Mouse (Mus musculus): ENCODE results near the gene D16Ertd472e. TPM values are rescaled to one million over a fixed set of nuclear protein-coding genes. Genes with fewer than 3 reads are reported as not detected.

The D16Ertd472e gene
- total and polyA plus RNA-seq, 2 experiments from 2014 or later, result 5.1 to 8.4 TPM

GRCm38 (mm10) chr16:78586621-78587020 is 10.1 kb upstream of the D16Ertd472e start:
- DNase-seq (ENCODE audit: low spot score) (no peak), ATAC-seq (ENCODE audit: insufficient read depth, low read depth) (no peak)
- Histone ChIP-seq H3K27ac (ENCODE audit: low read depth) (no peak overlapping the region), H3K9me3 (replicated peaks; ENCODE audit: control insufficient read depth, low read length) (no peaks in the 10 kb centered on the region), H3K27me3 (ENCODE audit: control insufficient read depth, insufficient read depth, low read length) (no peaks in the 10 kb centered on the region), H3K4me1 (ENCODE audit: control insufficient read depth, insufficient read depth) (no peaks in the 10 kb centered on the region), H3K4me3 (ENCODE audit: low read depth, low read length) (no peak overlapping the region), H3K36me3 (replicated peaks; ENCODE audit: control insufficient read depth, insufficient read depth, low read length) (no peaks in the 10 kb centered on the region), H3K9ac (replicated peaks; ENCODE audit: low read depth, low read length) (no peak overlapping the region), H3K4me2 (ENCODE audit: low read depth, low read length) (no peak overlapping the region)
- WGBS, result 66% methylated on average over 7 of the region's 7 CpGs
- TF ChIP-seq CTCF (IDR thresholded peaks at IDR 0.05; ENCODE audit: low read depth) (no peak), EP300 (IDR thresholded peaks at IDR 0.05; ENCODE audit: low read depth) (no peak)

- H3K27me3 ChIP-seq (ENCODE audit: control insufficient read depth, insufficient read depth, low read length), result no peaks in the 10 kb centered on the region
- H3K36me3 ChIP-seq (replicated peaks; ENCODE audit: control insufficient read depth, insufficient read depth, low read length), result no peaks in the 10 kb centered on the region
- TF ChIP-seq CTCF (IDR thresholded peaks at IDR 0.05; ENCODE audit: low read depth) (no peak), EP300 (IDR thresholded peaks at IDR 0.05; ENCODE audit: low read depth) (no peak)
- DNase-seq (ENCODE audit: low spot score), result no peak
- H3K9ac ChIP-seq (replicated peaks; ENCODE audit: low read depth, low read length), result no peak overlapping the region
- no peak overlapping the region for H3K4me2 ChIP-seq (ENCODE audit: low read depth, low read length)
- H3K4me3 ChIP-seq (ENCODE audit: low read depth, low read length), result no peak overlapping the region
- 61% methylated on average over 11 of the region's 11 CpGs for WGBS
- H3K27ac ChIP-seq (ENCODE audit: low read depth), result no peak overlapping the region
- no peaks in the 10 kb centered on the region for H3K9me3 ChIP-seq (replicated peaks; ENCODE audit: control insufficient read depth, low read length)
- no peak for ATAC-seq (ENCODE audit: insufficient read depth, low read depth)
- no peaks in the 10 kb centered on the region for H3K4me1 ChIP-seq (ENCODE audit: control insufficient read depth, insufficient read depth)
Measured at GRCm38 (mm10) chr16:78585664-78586397, 9.3 kb upstream of the D16Ertd472e start.

GRCm38 (mm10) chr16:78585163-78585562 is 8.7 kb upstream of the D16Ertd472e start:
- H3K27ac ChIP-seq (ENCODE audit: low read depth), result no peak overlapping the region
- H3K4me1 ChIP-seq (ENCODE audit: control insufficient read depth, insufficient read depth), result no peaks in the 10 kb centered on the region
- H3K27me3 ChIP-seq (ENCODE audit: control insufficient read depth, insufficient read depth, low read length), result no peaks in the 10 kb centered on the region
- TF ChIP-seq EP300 (IDR thresholded peaks at IDR 0.05; ENCODE audit: low read depth), result no peak
- TF ChIP-seq CTCF (IDR thresholded peaks at IDR 0.05; ENCODE audit: low read depth), result no peak
- H3K4me2 ChIP-seq (ENCODE audit: low read depth, low read length), result no peak overlapping the region
- no peak overlapping the region for H3K9ac ChIP-seq (replicated peaks; ENCODE audit: low read depth, low read length)
- no peak overlapping the region for H3K4me3 ChIP-seq (ENCODE audit: low read depth, low read length)
- 57% methylated on average over 4 of the region's 4 CpGs for WGBS
- DNase-seq (ENCODE audit: low spot score) (no peak), ATAC-seq (ENCODE audit: insufficient read depth, low read depth) (no peak)
- no peaks in the 10 kb centered on the region for H3K36me3 ChIP-seq (replicated peaks; ENCODE audit: control insufficient read depth, insufficient read depth, low read length)
- H3K9me3 ChIP-seq (replicated peaks; ENCODE audit: control insufficient read depth, low read length), result no peaks in the 10 kb centered on the region

GRCm38 (mm10) chr16:78583968-78584367 is 7.5 kb upstream of the D16Ertd472e start:
- DNase-seq (ENCODE audit: low spot score) (no peak), ATAC-seq (ENCODE audit: insufficient read depth, low read depth) (no peak)
- H3K9me3 ChIP-seq (replicated peaks; ENCODE audit: control insufficient read depth, low read length), result no peaks in the 10 kb centered on the region
- H3K4me1 ChIP-seq (ENCODE audit: control insufficient read depth, insufficient read depth), result no peaks in the 10 kb centered on the region
- H3K27me3 ChIP-seq (ENCODE audit: control insufficient read depth, insufficient read depth, low read length), result no peaks in the 10 kb centered on the region
- no peak overlapping the region for H3K9ac ChIP-seq (replicated peaks; ENCODE audit: low read depth, low read length)
- no peak overlapping the region for H3K4me3 ChIP-seq (ENCODE audit: low read depth, low read length)
- no peak overlapping the region for H3K27ac ChIP-seq (ENCODE audit: low read depth)
- H3K4me2 ChIP-seq (ENCODE audit: low read depth, low read length), result no peak overlapping the region
- 68% methylated on average over 4 of the region's 4 CpGs for WGBS
- H3K36me3 ChIP-seq (replicated peaks; ENCODE audit: control insufficient read depth, insufficient read depth, low read length), result no peaks in the 10 kb centered on the region
- TF ChIP-seq EP300 (IDR thresholded peaks at IDR 0.05; ENCODE audit: low read depth), result no peak
- no peak for TF ChIP-seq CTCF (IDR thresholded peaks at IDR 0.05; ENCODE audit: low read depth)

- ATAC-seq (ENCODE audit: insufficient read depth, low read depth), result no peak
Measured at GRCm38 (mm10) chr16:78580387-78580786, 3.9 kb upstream of the D16Ertd472e start.

GRCm38 (mm10) chr16:78579386-78579785 is 2.9 kb upstream of the D16Ertd472e start:
- 80% methylated on average over 4 of the region's 4 CpGs for WGBS
- Histone ChIP-seq H3K9me3 (replicated peaks; ENCODE audit: control insufficient read depth, low read length) (no peaks in the 10 kb centered on the region), H3K4me1 (ENCODE audit: control insufficient read depth, insufficient read depth) (no peaks in the 10 kb centered on the region; the same call in 1 of the 2 replicates), H3K4me2 (ENCODE audit: low read depth, low read length) (no peak overlapping the region), H3K27me3 (ENCODE audit: control insufficient read depth, insufficient read depth, low read length) (no peaks in the 10 kb centered on the region), H3K4me3 (ENCODE audit: low read depth, low read length) (no peak overlapping the region), H3K9ac (replicated peaks; ENCODE audit: low read depth, low read length) (no peak overlapping the region), H3K27ac (ENCODE audit: low read depth) (no peak overlapping the region), H3K36me3 (replicated peaks; ENCODE audit: control insufficient read depth, insufficient read depth, low read length) (no peaks in the 10 kb centered on the region)
- DNase-seq (ENCODE audit: low spot score) (no peak), ATAC-seq (ENCODE audit: insufficient read depth, low read depth) (no peak)
- TF ChIP-seq EP300 (IDR thresholded peaks at IDR 0.05; ENCODE audit: low read depth) (no peak), CTCF (IDR thresholded peaks at IDR 0.05; ENCODE audit: low read depth) (no peak)

More at GRCm38 (mm10) chr16:78580387-78580786, 3.9 kb upstream of the D16Ertd472e start:
- H3K27ac ChIP-seq (ENCODE audit: low read depth), result no peak overlapping the region
- no peak for DNase-seq (ENCODE audit: low spot score)
- H3K27me3 ChIP-seq (ENCODE audit: control insufficient read depth, insufficient read depth, low read length), result no peaks in the 10 kb centered on the region
- H3K4me2 ChIP-seq (ENCODE audit: low read depth, low read length), result no peak overlapping the region
- H3K9ac ChIP-seq (replicated peaks; ENCODE audit: low read depth, low read length), result no peak overlapping the region
- H3K4me3 ChIP-seq (ENCODE audit: low read depth, low read length), result no peak overlapping the region
- H3K9me3 ChIP-seq (replicated peaks; ENCODE audit: control insufficient read depth, low read length), result no peaks in the 10 kb centered on the region
- WGBS, result 88% methylated on average over 7 of the region's 7 CpGs
- TF ChIP-seq CTCF (IDR thresholded peaks at IDR 0.05; ENCODE audit: low read depth) (no peak), EP300 (IDR thresholded peaks at IDR 0.05; ENCODE audit: low read depth) (no peak)
- H3K4me1 ChIP-seq (ENCODE audit: control insufficient read depth, insufficient read depth), result no peaks in the 10 kb centered on the region
- no peaks in the 10 kb centered on the region for H3K36me3 ChIP-seq (replicated peaks; ENCODE audit: control insufficient read depth, insufficient read depth, low read length)
